Mouse (Mus musculus) midbrain, embryonic 11.5 days (tissue): ENCODE measurements around the gene Msrb3. TPM values are rescaled to one million over a fixed set of nuclear protein-coding genes. Genes with fewer than 3 reads are reported as not detected.

Experiments
- ATAC-seq: fragments of 200-750 bp; cut with Nextera tagmentation; 2 replicates; pipeline ENCODE4 v1.8.0; 2017; ENCODE audit warnings: moderate TSS enrichment, moderate library complexity; ENCODE audit not compliant: low FRiP score
- DNase-seq: peaks from one replicate; pipeline ENCODE4 v3.0.0; 2015; ENCODE audit warnings: low spot score; ENCODE audit errors: missing footprints
- H3K27ac ChIP-seq: fragments of 300-500 bp; sonication (generic); 2 replicates; pipeline ENCODE4 v1.5.1; 2014; ENCODE audit warnings: low read depth, low read length
- H3K27me3 ChIP-seq: fragments of 300-500 bp; sonication (generic); 2 replicates; pipeline ENCODE4 v1.6.1; 2014; ENCODE audit warnings: mild to moderate bottlenecking, low read length, moderate library complexity, mixed read lengths; ENCODE audit not compliant: control insufficient read depth, insufficient read depth
- H3K36me3 ChIP-seq: fragments of 300-500 bp; sonication (generic); 2 replicates; pipeline ENCODE4 v1.6.1; 2014; ENCODE audit warnings: mild to moderate bottlenecking, low read length, moderate library complexity, mixed read lengths; ENCODE audit not compliant: control insufficient read depth, insufficient read depth
- H3K4me1 ChIP-seq: fragments of 300-500 bp; sonication (generic); 2 replicates; pipeline ENCODE4 v1.6.1; 2014; ENCODE audit warnings: low read length; ENCODE audit not compliant: control insufficient read depth, insufficient read depth
- H3K4me2 ChIP-seq: fragments of 300-500 bp; sonication (generic); 2 replicates; pipeline ENCODE4 v1.6.1; 2014; ENCODE audit warnings: mild to moderate bottlenecking, moderate library complexity
- H3K4me3 ChIP-seq: fragments of 300-500 bp; sonication (generic); 2 replicates; pipeline ENCODE4 v1.5.1; 2014; ENCODE audit warnings: low read depth, low read length
- H3K9ac ChIP-seq: fragments of 300-500 bp; sonication (generic); 2 replicates; pipeline ENCODE4 v1.6.1; 2014; ENCODE audit warnings: low read length
- H3K9me3 ChIP-seq: fragments of 300-500 bp; sonication (generic); 2 replicates; pipeline ENCODE4 v1.6.1; 2016; ENCODE audit warnings: low read length; ENCODE audit not compliant: control insufficient read depth
- WGBS: fragments of 180-500 bp; shearing (Covaris S2); extraction: QIAGEN DNeasy Blood & Tissue Kit; methylation state at CpG from one replicate; pipeline ENCODE4 v1.1.7; 2014; 5-methylcytosine and 5-hydroxymethylcytosine counted together
- polyA plus RNA-seq: library from polyadenylated mRNA; unstranded; fragments of >200 nt; fragmentation: Nextera tagmentation; extraction: Ambion mirVana; gene quantifications from 2 replicates; pipeline ENCODE4 v1.2.1, GENCODE M21; 2014

Msrb3 gene
- polyA plus RNA-seq, 1 experiment from 2014 or later = 3.9 TPM

DNA sequence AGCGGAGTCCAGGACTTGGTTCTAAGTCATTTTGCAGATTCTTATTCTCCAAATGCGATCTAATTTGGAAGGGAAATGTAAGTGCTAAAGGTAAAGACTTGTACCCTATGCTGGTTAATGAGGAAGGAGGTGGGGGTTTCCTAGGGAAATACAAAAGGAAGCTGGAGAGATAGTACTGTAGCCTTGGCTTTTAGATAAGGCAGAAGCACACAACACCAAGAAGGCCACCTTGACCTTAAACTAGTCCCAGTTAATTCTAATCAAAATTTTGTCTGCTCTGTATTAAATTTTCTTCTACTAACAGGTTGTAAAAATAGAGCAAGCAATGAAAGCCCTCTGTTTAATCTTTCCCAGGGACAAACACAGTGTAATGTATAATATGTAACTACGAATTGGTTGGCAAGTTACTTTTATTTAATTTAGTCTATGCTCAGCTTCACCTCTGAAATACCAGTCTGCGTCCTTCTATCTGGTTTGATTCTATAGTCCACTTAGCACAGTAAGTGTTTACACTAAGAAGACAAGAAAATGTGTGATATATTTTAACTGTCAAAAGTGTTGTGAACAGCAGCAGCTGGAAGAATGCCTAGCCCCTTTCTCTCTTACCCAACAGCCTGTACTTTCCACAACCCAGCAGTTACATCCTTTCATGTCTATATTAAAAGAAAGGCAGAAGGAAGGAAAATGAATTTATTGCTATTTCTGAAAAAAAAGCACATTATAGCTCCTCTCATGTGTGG is 87.9 kb downstream of the Msrb3 start:
- Histone ChIP-seq H3K27ac (no peak overlapping the region), H3K27me3 (no peaks in the 10 kb centered on the region), H3K9me3 (no peaks in the 10 kb centered on the region), H3K36me3 (no peaks in the 10 kb centered on the region), H3K4me1 (no peaks in the 10 kb centered on the region), H3K4me3 (no peak overlapping the region), H3K9ac (no peak overlapping the region), H3K4me2 (no peak overlapping the region)
- WGBS = 91% methylated on average over 4 of the region's 4 CpGs
- DNase-seq (no peak), ATAC-seq (no peak)

DNA sequence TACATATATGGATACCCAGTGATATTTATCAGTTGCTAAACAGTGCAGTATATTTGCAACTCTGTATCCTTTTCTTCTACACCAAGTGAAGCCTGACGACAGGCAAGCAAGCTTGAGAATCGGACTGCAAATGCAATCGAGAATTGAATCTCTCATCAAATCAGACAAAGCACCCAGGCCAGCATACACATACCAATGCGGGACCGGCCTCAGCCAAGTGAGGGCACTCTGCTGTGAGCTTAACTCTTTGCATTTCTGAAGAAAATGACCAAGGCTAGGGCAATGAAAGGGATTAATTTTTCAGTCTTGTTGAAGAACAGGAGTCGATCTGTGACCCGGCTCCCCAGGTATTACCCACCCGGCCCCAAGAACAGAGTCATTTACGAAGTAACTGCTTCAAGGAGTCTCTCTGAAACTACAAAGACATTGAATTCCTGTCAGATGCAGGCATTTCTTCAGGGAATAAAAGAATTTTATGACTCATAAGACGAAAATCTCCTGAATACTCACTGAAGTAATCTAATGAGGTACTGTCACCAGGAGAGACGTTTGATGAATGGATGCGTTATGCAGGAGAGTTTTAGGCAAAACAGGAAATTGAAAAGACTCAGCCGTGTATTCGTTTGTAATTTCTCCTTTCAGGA is 88.7 kb downstream of the Msrb3 start:
- Histone ChIP-seq H3K27me3 (no peaks in the 10 kb centered on the region), H3K4me3 (no peak overlapping the region), H3K36me3 (no peaks in the 10 kb centered on the region), H3K9ac (no peak overlapping the region), H3K27ac (no peak overlapping the region), H3K9me3 (no peaks in the 10 kb centered on the region), H3K4me1 (no peaks in the 10 kb centered on the region), H3K4me2 (no peak overlapping the region)
- DNase-seq = no peak
- WGBS = 64% methylated on average over 14 of the region's 14 CpGs
- ATAC-seq = no peak

DNA sequence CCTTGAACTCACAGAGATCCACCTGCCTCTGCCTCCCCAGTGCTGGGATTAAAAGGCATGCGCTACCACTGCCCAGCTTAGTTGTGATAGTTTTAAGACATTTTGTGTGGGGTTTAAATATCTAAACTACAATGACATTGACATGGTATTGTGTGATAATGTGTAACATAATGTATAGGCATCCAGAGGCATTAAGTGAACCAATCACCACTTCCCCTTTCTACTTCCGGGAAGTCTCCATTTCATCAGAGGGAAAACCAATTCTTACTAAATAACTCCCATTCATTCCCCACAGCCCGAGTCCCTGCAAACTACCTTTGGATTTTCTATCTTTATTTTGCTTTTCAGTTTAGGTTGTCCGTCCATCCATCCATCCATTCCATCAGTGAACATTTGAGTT is 90.7 kb downstream of the Msrb3 start:
- H3K4me1 ChIP-seq = no peaks in the 10 kb centered on the region
- ATAC-seq = no peak
- no peaks in the 10 kb centered on the region for H3K9me3 ChIP-seq

DNA sequence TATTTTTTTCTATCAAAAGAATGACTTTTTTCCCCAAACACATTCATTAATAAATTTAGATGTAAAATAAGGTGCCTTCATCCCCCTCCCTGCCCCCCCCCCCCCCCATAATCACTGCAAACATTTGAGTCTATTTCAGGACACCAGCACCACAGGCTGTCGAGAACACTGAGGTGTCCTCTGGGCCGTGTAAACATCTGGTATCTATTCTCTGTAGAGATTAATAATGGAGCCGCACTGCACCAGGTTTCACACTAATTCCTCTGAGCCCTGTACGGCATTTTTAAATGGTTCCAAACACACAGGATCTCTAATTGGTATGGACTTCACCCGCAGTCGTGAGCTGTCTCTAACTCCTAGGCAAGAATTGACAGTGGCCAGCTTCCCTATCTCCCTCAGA is 97.8 kb downstream of the Msrb3 start:
- DNase-seq (no peak), ATAC-seq (no peak)
- Histone ChIP-seq H3K9me3 (no peaks in the 10 kb centered on the region), H3K4me1 (no peaks in the 10 kb centered on the region), H3K36me3 (no peaks in the 10 kb centered on the region), H3K4me2 (no peak overlapping the region), H3K27me3 (no peaks in the 10 kb centered on the region), H3K27ac (no peak overlapping the region), H3K9ac (no peak overlapping the region), H3K4me3 (no peak overlapping the region)
- 59% methylated on average over 6 of the region's 6 CpGs for WGBS

More for the DNA sequence above, 90.7 kb downstream of the Msrb3 start:
- H3K4me2 ChIP-seq = no peak overlapping the region
- no peaks in the 10 kb centered on the region for H3K27me3 ChIP-seq
- DNase-seq = no peak
- 93% methylated on average over 4 of the region's 4 CpGs for WGBS
- no peak overlapping the region for H3K4me3 ChIP-seq
- no peaks in the 10 kb centered on the region for H3K36me3 ChIP-seq
- no peak overlapping the region for H3K9ac ChIP-seq
- no peak overlapping the region for H3K27ac ChIP-seq

DNA sequence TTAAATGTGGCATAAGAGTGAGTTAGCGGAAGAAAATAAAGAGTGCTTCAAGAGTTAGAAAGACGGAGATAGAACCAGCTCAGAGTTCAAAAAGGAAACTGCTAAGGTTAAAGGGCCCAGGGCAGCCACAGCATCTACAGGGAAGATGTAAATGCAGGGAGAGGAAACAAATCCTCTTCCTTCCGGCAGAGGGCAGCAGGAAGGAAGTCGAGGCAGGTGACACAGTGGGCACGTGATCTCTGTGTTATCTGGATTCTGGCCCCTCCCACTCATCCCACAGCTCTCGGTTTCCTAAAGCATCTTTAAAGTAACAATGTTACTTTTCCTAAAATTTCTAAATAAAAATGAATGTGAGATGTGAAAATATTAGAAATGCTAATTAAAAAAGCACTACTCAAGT is 99.4 kb downstream of the Msrb3 start:
- DNase-seq (no peak), ATAC-seq (no peak)
- Histone ChIP-seq H3K4me3 (no peak overlapping the region), H3K4me2 (no peak overlapping the region), H3K4me1 (no peaks in the 10 kb centered on the region), H3K9me3 (no peaks in the 10 kb centered on the region), H3K27me3 (no peaks in the 10 kb centered on the region), H3K36me3 (no peaks in the 10 kb centered on the region), H3K9ac (no peak overlapping the region), H3K27ac (no peak overlapping the region)
- WGBS = 83% methylated on average over 6 of the region's 6 CpGs

DNA sequence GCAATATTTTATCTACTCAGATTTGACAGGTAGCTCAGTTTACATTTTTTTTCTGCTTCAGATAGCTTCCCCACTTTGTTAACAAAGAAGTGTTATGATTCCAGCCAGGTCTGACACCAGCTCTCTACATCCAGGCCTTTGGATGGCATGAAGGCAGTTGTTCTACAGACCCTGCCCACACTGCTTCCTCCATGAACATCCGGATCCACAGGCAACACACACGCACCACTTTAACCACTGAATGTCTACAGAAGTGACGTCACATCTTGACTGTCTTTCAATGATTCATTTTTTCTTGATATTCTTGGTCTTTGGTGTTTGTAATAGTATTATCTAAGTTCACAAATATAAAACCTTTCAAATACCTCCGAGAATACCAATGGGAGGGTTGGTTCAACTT is 102.2 kb downstream of the Msrb3 start:
- DNase-seq = no peak
- Histone ChIP-seq H3K4me3 (no peak overlapping the region), H3K9ac (no peak overlapping the region), H3K36me3 (no peaks in the 10 kb centered on the region), H3K27me3 (no peaks in the 10 kb centered on the region), H3K27ac (no peak overlapping the region), H3K4me1 (0 out of 2 replicates have a peak, but pooled peaks cover 3% of the 10 kb centered on the region), H3K4me2 (no peak overlapping the region), H3K9me3 (no peaks in the 10 kb centered on the region)
- ATAC-seq = no peak
- 94% methylated on average over 4 of the region's 4 CpGs for WGBS

DNA sequence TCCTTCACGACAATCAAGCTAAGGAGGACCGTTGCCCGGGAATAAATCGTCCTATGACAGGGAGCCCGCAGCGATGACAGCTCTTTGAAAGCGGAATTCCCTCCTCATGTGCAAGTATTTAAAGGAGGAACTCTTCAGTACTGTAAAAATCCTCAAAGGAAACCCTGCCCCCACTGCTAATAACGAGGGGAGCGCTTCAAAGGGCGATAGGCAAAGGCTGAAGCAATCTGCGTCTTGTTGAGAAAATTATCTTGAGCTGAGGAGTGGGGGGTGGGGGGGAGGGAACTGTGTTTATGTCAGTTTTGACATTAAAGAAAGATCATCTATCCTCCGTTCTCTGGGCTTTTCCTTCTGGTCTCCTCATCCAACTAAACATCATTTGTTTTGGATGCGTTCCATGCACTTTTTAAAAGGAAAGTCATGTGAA is 104.5 kb downstream of the Msrb3 start:
- no peak for DNase-seq
- 0 out of 2 replicates have a peak, but pooled peaks cover 3% of the 10 kb centered on the region for H3K4me1 ChIP-seq
- no peak overlapping the region for H3K27ac ChIP-seq
- no peaks in the 10 kb centered on the region for H3K36me3 ChIP-seq
- H3K9me3 ChIP-seq = no peaks in the 10 kb centered on the region
- no peak overlapping the region for H3K4me3 ChIP-seq
- no peaks in the 10 kb centered on the region for H3K27me3 ChIP-seq
- no peak for ATAC-seq
- H3K4me2 ChIP-seq = no peak overlapping the region
- WGBS = 61% methylated on average over 13 of the region's 13 CpGs
- H3K9ac ChIP-seq = no peak overlapping the region

DNA sequence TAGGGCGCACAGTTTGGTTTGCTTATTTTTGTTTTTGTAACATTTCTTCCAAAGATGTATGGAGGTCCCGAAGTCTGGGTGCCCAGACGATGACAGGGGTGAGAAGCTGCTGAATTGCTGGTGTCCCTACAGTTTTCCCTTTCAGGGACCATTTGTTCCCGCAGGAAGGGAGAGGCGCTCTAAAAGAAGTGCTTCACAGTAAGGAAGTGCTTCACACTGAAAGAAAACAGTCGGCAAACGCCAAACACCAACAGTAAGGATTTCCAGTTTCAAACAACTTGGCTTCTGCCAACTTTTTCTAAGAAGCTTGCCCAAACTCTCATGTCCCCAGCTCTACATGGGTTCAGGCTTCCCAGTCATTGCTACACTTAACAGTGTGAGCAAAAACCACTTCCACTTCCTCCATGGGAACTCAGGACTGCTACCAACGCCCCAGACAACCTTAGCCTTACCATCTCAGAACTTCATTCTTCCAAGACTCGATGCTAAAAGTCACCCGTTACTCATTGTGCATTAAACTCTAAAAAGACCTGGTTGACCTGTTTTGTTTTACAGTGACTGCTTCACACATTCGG is 106.6 kb downstream of the Msrb3 start:
- Histone ChIP-seq H3K27ac (no peak overlapping the region), H3K4me3 (no peak overlapping the region), H3K9ac (no peak overlapping the region), H3K27me3 (no peaks in the 10 kb centered on the region), H3K4me1 (0 out of 2 replicates have a peak, but pooled peaks cover 3% of the 10 kb centered on the region), H3K9me3 (no peaks in the 10 kb centered on the region), H3K4me2 (no peak overlapping the region), H3K36me3 (no peaks in the 10 kb centered on the region)
- DNase-seq = no peak
- ATAC-seq = no peak
- WGBS = 80% methylated on average over 11 of the region's 11 CpGs

DNA sequence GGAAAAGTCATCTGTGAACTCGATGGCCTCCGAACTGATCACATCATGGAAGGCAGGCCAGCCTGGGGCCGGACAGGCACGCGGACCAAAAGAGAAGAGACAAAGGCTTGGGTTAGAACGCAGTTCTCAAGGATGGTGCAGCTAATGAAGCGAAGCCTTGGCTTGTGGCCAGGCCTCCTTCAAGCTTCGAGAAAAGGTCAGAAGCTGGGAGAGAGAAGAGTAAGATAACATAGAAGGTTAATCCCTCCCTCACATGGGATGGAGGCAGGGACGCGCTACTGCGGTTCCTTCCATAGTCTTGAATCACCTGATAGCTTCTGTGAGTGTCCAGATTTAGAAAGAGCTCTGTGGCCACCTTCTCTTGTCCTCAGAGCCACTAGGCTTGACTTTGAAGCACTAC is 107.5 kb downstream of the Msrb3 start:
- ATAC-seq = no peak

More for the DNA sequence above, 107.5 kb downstream of the Msrb3 start:
- H3K27me3 ChIP-seq = no peaks in the 10 kb centered on the region
- no peaks in the 10 kb centered on the region for H3K36me3 ChIP-seq
- no peak overlapping the region for H3K4me3 ChIP-seq
- H3K4me1 ChIP-seq = 0 out of 2 replicates have a peak, but pooled peaks cover 3% of the 10 kb centered on the region
- no peak overlapping the region for H3K27ac ChIP-seq
- H3K4me2 ChIP-seq = no peak overlapping the region
- no peak for DNase-seq
- WGBS = 92% methylated on average over 11 of the region's 11 CpGs
- no peak overlapping the region for H3K9ac ChIP-seq
- no peaks in the 10 kb centered on the region for H3K9me3 ChIP-seq
